Mouse (Mus musculus) liver, postnatal 0 days (tissue): ENCODE data around the gene Prr15l.

Experiments
- CTCF ChIP-seq: sonication (generic); IDR thresholded peaks from 2 replicates; pipeline ENCODE4 v1.5.1; 2016; ENCODE audit warnings: antibody characterized with exemption, low read depth
- EP300 ChIP-seq: IDR thresholded peaks from 2 replicates; pipeline ENCODE4 v1.6.1; 2016; ENCODE audit warnings: antibody characterized with exemption, low read depth, mild to moderate bottlenecking

- TF ChIP-seq CTCF (no peak), EP300 (no peak)
These were observed 53.6 kb downstream of the Prr15l start for GRCm38 (mm10) chr11:96981461-96981860.
